Mouse (Mus musculus): Measurements from ENCODE around the gene Tmem130. TPM values are rescaled to one million over a fixed set of nuclear protein-coding genes. Genes with fewer than 3 reads are reported as not detected.

The Tmem130 gene
- total RNA-seq (2023; ENCODE audit: inconsistent age): not detected in 4 replicates

GRCm38 (mm10) chr5:144761161-144761868, at the start of gene Tmem130:
Gene Tmem130 (minus strand): TSS chr5:144761818.

GRCm38 (mm10) chr5:144767106-144767798, 5.6 kb upstream of the Tmem130 start, which contains the start of gene Trrap:
Gene Trrap (plus strand): TSS chr5:144767732.

Other genes with a start within 250 kb of the Tmem130 start
- not detected in 4 replicates for gene Nptx2, start 215.9 kb downstream of the Tmem130 start, total RNA-seq (2023; ENCODE audit: inconsistent age)
- gene Trrap, start 5.9 kb upstream of the Tmem130 start, total RNA-seq (2023; ENCODE audit: inconsistent age): 132 to 151 TPM (median 144 TPM) in 4 replicates
- 19.3 to 24.9 TPM (median 20.4 TPM) in 4 replicates for gene Smurf1, start 204.0 kb upstream of the Tmem130 start, total RNA-seq (2023; ENCODE audit: inconsistent age)